Mouse (Mus musculus) liver, postnatal 0 days (tissue): ENCODE measurements around the gene Raph1.

Source experiments
- CTCF ChIP-seq: sonication (generic); IDR thresholded peaks from 2 replicates; pipeline ENCODE4 v1.5.1; 2016; ENCODE audit warnings: antibody characterized with exemption, low read depth
- EP300 ChIP-seq: IDR thresholded peaks from 2 replicates; pipeline ENCODE4 v1.6.1; 2016; ENCODE audit warnings: antibody characterized with exemption, low read depth, mild to moderate bottlenecking

GRCm38 (mm10) chr1:60596386-60597320 is 29.7 kb upstream of the Raph1 start:
- TF ChIP-seq CTCF (no peak), EP300 (no peak)
